Mouse (Mus musculus): Measurements from ENCODE around the gene Chsy1. TPM values are rescaled to one million over a fixed set of nuclear protein-coding genes. Genes with fewer than 3 reads are reported as not detected.
A peak's percentile ranks its signal among the peaks of the same experiment; 100 is the strongest.

The Chsy1 gene
- polyA plus RNA-seq, 2 experiments, result 7.9 to 9.0 TPM

- H3K4me3 ChIP-seq (ENCODE audit: insufficient read depth in 1 of 2, low read depth in 2 of 2, low read length in 2 of 2), result no peak overlapping the region
- H3K4me2 ChIP-seq (ENCODE audit: low read depth), result no peak overlapping the region
- TF ChIP-seq EP300 (IDR thresholded peaks at IDR 0.05; ENCODE audit: low read depth), result no peak
- TF ChIP-seq CTCF (IDR thresholded peaks at IDR 0.05; ENCODE audit: low read depth), result no peak
- H3K27me3 ChIP-seq (ENCODE audit: control insufficient read depth, insufficient read depth, low read length), result no peaks in the 10 kb centered on the region
- H3K4me1 ChIP-seq (replicated peaks; ENCODE audit: control insufficient read depth in 2 of 2, insufficient read depth in 2 of 2, low read length in 1 of 2), result peaks cover 12 to 26% of the 10 kb centered on the region in 2 experiments
- 79% methylated on average over 4 of the region's 4 CpGs for WGBS (ENCODE audit: insufficient replicate concordance)
- H3K27ac ChIP-seq, result no peak overlapping the region
- DNase-seq (ENCODE audit: low read depth in 3 of 3, low spot score in 3 of 3) (no peak), ATAC-seq (ENCODE audit: insufficient read depth) (no peak)
- no peak overlapping the region for H3K9ac ChIP-seq (replicated peaks)
- peaks cover 14% of the 10 kb centered on the region for H3K36me3 ChIP-seq (replicated peaks; ENCODE audit: control insufficient read depth, insufficient read depth, low read depth)
- H3K9me3 ChIP-seq (ENCODE audit: control insufficient read depth, low read length), result no peaks in the 10 kb centered on the region
Measured at GRCm38 (mm10) chr7:66176256-66176655, 66.9 kb downstream of the Chsy1 start.

GRCm38 (mm10) chr7:66176929-66177328 lies 67.6 kb downstream of the Chsy1 start:
- Histone ChIP-seq H3K9me3 (ENCODE audit: control insufficient read depth, low read length) (no peaks in the 10 kb centered on the region; the same call in 1 of the 2 replicates), H3K9ac (replicated peaks) (no peak overlapping the region)
- ATAC-seq (ENCODE audit: insufficient read depth), result peak; percentile 69

GRCm38 (mm10) chr7:66178101-66178500 lies 68.8 kb downstream of the Chsy1 start:
- no peak for TF ChIP-seq CTCF (IDR thresholded peaks at IDR 0.05; ENCODE audit: low read depth)
- TF ChIP-seq EP300 (IDR thresholded peaks at IDR 0.05; ENCODE audit: low read depth), result no peak
- Histone ChIP-seq H3K4me3 (ENCODE audit: insufficient read depth in 1 of 2, low read depth in 2 of 2, low read length in 2 of 2) (no peak overlapping the region), H3K9me3 (ENCODE audit: control insufficient read depth, low read length) (no peaks in the 10 kb centered on the region; the same call in 1 of the 2 replicates), H3K4me2 (ENCODE audit: low read depth) (no peak overlapping the region), H3K4me1 (replicated peaks; ENCODE audit: control insufficient read depth in 2 of 2, insufficient read depth in 2 of 2, low read length in 1 of 2) (peaks cover 12 to 26% of the 10 kb centered on the region in 2 experiments), H3K27ac (no peak overlapping the region), H3K27me3 (ENCODE audit: control insufficient read depth, insufficient read depth, low read length) (no peaks in the 10 kb centered on the region), H3K36me3 (replicated peaks; ENCODE audit: control insufficient read depth, insufficient read depth, low read depth) (peaks cover 5% of the 10 kb centered on the region), H3K9ac (replicated peaks) (no peak overlapping the region)
- DNase-seq (ENCODE audit: low read depth in 3 of 3, low spot score in 3 of 3) (no peak), ATAC-seq (ENCODE audit: insufficient read depth) (no peak)
- 79% methylated on average over 6 of the region's 6 CpGs for WGBS (ENCODE audit: insufficient replicate concordance)

More at GRCm38 (mm10) chr7:66176929-66177328, 67.6 kb downstream of the Chsy1 start:
- WGBS (ENCODE audit: insufficient replicate concordance), result 10% methylated on average over 4 of the region's 4 CpGs
- Histone ChIP-seq H3K4me3 (ENCODE audit: insufficient read depth in 1 of 2, low read depth in 2 of 2, low read length in 2 of 2) (no peak overlapping the region), H3K27me3 (ENCODE audit: control insufficient read depth, insufficient read depth, low read length) (no peaks in the 10 kb centered on the region), H3K4me1 (replicated peaks; ENCODE audit: control insufficient read depth in 2 of 2, insufficient read depth in 2 of 2, low read length in 1 of 2) (peaks cover 12 to 26% of the 10 kb centered on the region in 2 experiments), H3K36me3 (replicated peaks; ENCODE audit: control insufficient read depth, insufficient read depth, low read depth) (peaks cover 8% of the 10 kb centered on the region), H3K27ac (no peak overlapping the region), H3K4me2 (ENCODE audit: low read depth) (no peak overlapping the region)
- DNase-seq (ENCODE audit: low read depth in 3 of 3, low spot score in 3 of 3), result peak in 2 of 3 experiments; percentile 43 to 49
- no peak for TF ChIP-seq CTCF (IDR thresholded peaks at IDR 0.05; ENCODE audit: low read depth)
- 0 out of 2 replicates have a peak, but pooled peaks have one; percentile 28 for TF ChIP-seq EP300 (IDR thresholded peaks at IDR 0.05; ENCODE audit: low read depth)

- ATAC-seq (ENCODE audit: insufficient read depth) (no peak), DNase-seq (ENCODE audit: low read depth in 3 of 3, low spot score in 3 of 3) (no peak)
- no peaks in the 10 kb centered on the region for H3K27me3 ChIP-seq (ENCODE audit: control insufficient read depth, insufficient read depth, low read length)
- H3K36me3 ChIP-seq (replicated peaks; ENCODE audit: control insufficient read depth, insufficient read depth, low read depth), result no peaks in the 10 kb centered on the region; the same call in none of the 2 replicates
- TF ChIP-seq EP300 (IDR thresholded peaks at IDR 0.05; ENCODE audit: low read depth), result no peak
- no peak for TF ChIP-seq CTCF (IDR thresholded peaks at IDR 0.05; ENCODE audit: low read depth)
- no peak overlapping the region for H3K4me3 ChIP-seq (ENCODE audit: insufficient read depth in 1 of 2, low read depth in 2 of 2, low read length in 2 of 2)
- H3K9me3 ChIP-seq (ENCODE audit: control insufficient read depth, low read length), result no peaks in the 10 kb centered on the region; the same call in 1 of the 2 replicates
- 40% methylated on average over 10 of the region's 10 CpGs for WGBS (ENCODE audit: insufficient replicate concordance)
- H3K27ac ChIP-seq, result no peak overlapping the region
- H3K9ac ChIP-seq (replicated peaks), result no peak overlapping the region
- H3K4me2 ChIP-seq (ENCODE audit: low read depth), result no peak overlapping the region
- peaks cover 15 to 33% of the 10 kb centered on the region in 2 experiments for H3K4me1 ChIP-seq (replicated peaks; ENCODE audit: control insufficient read depth in 2 of 2, insufficient read depth in 2 of 2, low read length in 1 of 2)
Measured at GRCm38 (mm10) chr7:66179120-66179581, 69.8 kb downstream of the Chsy1 start.

GRCm38 (mm10) chr7:66179711-66180110 lies 70.4 kb downstream of the Chsy1 start:
- peaks cover 17 to 36% of the 10 kb centered on the region in 2 experiments for H3K4me1 ChIP-seq (replicated peaks; ENCODE audit: control insufficient read depth in 2 of 2, insufficient read depth in 2 of 2, low read length in 1 of 2)
- ATAC-seq (ENCODE audit: insufficient read depth), result no peak
- 60% methylated on average over 7 of the region's 7 CpGs for WGBS (ENCODE audit: insufficient replicate concordance)

More at GRCm38 (mm10) chr7:66179711-66180110, 70.4 kb downstream of the Chsy1 start:
- TF ChIP-seq CTCF (IDR thresholded peaks at IDR 0.05; ENCODE audit: low read depth) (no peak), EP300 (IDR thresholded peaks at IDR 0.05; ENCODE audit: low read depth) (no peak)
- Histone ChIP-seq H3K27ac (no peak overlapping the region), H3K27me3 (ENCODE audit: control insufficient read depth, insufficient read depth, low read length) (no peaks in the 10 kb centered on the region), H3K9me3 (ENCODE audit: control insufficient read depth, low read length) (no peaks in the 10 kb centered on the region; the same call in 1 of the 2 replicates), H3K36me3 (replicated peaks; ENCODE audit: control insufficient read depth, insufficient read depth, low read depth) (no peaks in the 10 kb centered on the region; the same call in 1 of the 2 replicates), H3K4me3 (ENCODE audit: insufficient read depth in 1 of 2, low read depth in 2 of 2, low read length in 2 of 2) (no peak overlapping the region), H3K4me2 (ENCODE audit: low read depth) (no peak overlapping the region), H3K9ac (replicated peaks) (no peak overlapping the region)
- no peak for DNase-seq (ENCODE audit: low read depth in 3 of 3, low spot score in 3 of 3)

Measured in liver, embryonic 14.5 days (tissue).